Mouse (Mus musculus) lung, postnatal 14 days (tissue): Measurements from ENCODE around the gene Mrpl49.

ENCODE experiments used
- DNase-seq: peaks from one replicate; pipeline ENCODE4 v3.0.0; 2021

Gene Mrpl49

DNA sequence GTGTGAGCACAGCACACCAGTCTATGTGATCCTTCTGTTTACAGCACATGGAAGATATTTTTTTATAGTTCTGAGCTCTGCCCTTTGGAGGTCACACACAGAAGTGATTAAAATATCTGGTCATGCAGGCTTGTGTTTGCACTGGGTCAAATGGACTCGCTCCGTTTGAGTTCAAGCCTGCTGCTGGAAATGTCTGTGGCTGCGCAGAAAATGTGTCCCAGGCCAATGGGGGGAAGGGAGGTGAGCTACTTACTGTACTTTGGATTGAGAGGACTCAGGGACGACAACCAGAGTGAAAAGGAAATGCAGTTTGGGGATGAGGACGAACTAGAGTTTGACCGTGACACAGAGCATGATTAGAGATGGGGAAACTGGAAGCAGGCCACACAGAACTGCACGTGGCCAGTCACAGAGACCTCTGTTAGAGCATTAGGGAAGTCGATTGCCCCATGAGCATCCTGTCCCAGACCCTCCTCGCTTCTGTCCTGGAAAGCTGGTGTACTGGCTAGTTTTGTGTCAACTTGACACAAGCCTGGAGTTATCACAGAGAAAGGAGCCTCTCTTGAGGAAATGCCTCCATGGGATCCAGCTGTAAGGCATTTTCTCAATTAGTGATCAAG lies 21.5 kb downstream of the Mrpl49 start:
- no peak for DNase-seq

DNA sequence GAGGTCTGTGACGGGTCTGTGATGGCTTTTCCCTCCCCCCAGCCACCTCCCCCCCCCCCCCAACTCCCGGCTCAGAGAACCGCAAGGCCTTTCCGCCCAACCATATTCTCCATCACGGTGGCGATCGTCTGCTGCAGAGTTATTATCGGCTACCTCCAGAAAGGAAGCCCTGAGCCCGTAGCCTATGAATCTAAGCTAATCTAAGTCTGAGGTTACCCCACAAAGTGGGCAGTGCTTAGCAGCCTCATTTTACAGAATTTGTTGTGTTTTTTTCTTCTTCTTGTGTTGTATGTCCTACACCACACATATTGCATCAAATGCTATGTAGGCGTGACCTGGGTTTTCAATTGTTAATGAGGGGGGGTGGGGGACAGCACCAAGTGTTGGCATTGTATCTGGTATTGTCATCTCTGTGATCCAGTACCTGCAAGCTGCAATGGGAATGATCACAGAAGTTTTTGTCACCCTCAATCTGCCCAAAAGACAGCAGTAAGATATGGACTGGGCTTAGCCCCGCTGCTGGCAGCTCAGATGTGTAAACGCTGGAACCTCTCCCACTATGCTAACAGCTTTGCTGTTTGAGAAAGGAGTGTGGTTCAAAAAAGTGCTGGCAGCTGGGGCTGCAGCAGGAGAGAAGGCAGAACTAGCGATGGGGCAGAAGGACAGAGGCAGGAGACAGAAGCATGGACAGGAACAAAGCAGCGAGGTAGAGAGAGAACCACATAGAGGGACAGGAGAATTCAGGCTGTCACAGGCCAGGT lies 26.9 kb downstream of the Mrpl49 start:
- no peak for DNase-seq

DNA sequence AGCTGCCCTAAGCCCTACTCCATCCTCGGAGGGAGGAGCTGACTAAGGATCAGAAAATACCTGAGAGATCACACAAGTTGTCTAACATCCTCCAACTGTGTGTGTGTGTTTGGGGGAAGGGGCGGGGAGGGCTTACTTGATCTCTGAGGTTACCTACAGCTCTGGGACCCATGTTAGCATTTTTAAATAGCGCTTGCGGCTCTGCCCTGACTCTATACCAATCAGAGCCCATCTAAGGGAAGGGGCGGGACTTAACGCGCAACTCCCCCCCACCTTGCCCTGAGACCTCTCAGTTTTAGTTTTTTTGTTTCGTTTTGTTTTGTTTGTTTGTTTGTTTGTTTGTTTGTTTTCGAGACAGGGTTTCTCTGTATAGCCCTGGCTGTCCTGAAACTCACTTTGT lies 28.2 kb downstream of the Mrpl49 start:
- no peak for DNase-seq

DNA sequence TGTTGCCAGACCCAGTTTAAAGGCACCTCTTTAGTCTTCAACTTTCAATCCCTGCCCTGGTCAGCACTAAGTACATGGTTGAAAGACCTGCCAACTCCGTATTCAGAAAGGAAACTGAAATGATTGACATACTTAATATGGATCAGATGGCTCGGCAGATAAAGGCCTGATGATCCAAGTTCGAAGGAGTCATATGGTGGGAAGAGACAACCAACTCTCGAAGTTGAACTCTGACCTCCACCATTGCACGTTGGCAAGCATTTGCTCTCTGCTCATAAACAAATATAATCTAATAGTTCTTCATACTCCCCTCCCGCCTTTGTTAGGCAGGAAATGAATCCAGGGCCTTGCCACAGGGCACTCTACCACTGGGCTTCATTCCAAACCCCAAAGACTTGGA lies 28.6 kb downstream of the Mrpl49 start:
- peak; percentile 23 for DNase-seq

DNA sequence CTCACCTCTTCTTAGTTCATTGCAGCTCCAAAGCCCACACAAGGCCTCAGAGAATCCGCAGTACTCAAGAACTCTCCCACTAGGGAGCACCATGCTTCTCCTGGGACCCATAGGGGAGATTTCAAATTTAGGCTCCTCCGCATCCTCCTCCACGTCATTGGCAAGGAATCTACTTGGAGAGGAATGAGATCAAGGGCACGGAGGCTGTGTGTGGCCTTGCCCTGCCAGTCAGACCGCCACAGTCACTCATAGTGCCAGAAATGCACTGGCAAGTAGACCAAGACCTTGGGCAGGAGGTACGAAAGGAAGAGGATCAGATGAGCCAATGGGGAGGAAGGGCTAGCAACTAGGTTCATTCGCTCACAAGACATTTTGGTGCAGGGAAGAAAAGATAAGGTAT lies 33.7 kb downstream of the Mrpl49 start:
- no peak for DNase-seq

DNA sequence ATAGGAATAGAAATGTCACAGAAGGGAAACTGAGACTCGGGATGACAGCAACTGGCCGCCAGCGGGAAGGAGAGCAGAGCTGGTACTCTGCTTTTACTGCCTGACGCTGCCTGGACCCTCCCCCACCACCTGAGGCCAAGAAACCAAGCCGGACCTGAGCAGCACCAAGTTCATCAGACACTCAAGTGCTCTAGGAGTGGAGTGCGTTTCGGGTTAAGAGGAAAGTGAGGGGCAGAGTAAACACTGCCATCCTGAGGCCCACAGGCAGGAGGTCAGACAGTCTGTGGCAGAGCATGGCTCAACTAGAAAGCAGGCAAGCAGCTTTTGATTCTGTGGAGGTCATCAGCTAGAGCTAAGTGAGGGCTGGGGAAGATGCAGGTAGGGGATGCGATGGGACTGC lies 34.5 kb downstream of the Mrpl49 start:
- no peak for DNase-seq

DNA sequence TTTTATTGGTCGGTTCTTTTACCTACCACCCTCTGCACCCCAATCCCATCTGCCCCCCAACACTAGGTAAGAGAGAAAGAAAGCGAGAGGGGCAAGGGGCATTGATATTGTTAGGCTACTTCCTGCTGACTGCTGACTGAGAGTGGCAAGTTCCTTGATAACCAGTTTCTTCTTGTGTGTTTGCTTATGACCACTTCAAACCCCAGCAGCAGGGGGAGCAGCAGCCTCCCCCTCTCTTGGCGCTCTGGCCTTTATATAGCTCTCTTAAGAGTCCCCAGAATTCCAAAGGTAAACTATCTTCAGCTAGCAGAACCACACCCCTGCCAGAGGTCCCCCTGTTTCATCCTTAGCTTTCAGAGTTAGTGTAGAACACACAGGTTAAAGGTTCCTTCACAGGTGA lies 37.3 kb downstream of the Mrpl49 start:
- no peak for DNase-seq

DNA sequence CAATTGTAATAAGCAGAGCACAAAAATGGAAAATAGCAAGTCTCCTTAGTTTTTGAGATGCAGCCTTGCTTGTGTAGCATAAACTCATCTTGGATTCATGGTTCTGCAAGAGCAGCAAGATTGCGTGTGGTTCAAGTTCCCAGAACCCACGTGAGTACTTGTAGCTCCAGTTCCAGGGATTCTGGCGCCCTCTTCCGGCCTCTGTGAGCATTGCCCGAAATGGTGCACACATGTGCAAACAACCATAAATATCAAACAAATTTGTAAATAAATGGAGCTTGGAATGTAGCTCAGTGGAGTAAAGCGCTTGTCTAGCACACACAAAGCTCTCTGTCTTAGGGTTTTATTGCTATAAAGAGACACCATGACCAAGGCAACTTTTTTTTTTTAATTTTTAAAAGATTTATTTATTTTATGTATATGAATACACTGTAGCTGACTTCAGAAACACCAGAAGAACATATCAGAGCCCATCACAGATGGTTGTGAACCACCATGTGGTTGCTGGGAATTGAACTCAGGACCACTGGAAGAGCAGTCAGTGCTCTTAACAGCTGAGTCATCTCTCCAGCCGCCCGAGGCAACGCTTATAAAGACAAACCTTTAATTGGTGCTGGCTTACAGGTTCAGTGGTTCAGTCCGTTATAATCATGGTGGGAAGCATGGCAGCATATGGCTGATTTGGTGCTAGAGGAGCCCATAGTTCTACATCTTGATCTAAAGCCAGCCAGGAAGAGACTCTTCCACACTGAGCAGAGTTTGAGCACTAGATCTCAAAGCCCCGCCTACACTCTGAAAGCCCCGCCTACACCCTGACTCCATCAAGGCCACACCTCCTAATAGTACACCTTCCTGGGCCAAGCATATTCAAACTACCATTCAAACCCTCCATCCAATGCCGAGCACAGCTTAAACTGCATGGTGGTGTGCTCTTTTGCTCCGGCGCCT lies 39.2 kb downstream of the Mrpl49 start:
- peak; percentile 94 for DNase-seq

DNA sequence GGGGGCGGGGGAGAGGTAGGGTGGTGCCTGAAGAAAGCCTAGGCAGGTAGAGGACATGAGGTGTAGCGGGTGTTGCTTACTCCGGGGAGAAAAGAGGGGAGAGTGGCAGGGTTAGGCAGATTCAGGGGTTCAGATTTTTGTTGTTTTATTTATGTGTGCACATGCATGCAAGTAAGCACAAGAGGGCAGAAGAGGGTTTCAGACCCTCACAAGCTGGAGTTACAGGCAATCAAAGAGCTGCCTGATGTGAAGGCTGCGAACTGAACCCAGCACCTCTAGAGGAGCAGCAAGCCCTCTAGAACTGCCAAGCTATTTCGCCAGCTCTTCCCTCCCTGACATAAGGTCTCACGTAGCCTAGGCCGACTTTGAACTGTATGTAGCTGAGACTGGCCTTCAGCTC lies 41.1 kb downstream of the Mrpl49 start:
- DNase-seq: no peak

DNA sequence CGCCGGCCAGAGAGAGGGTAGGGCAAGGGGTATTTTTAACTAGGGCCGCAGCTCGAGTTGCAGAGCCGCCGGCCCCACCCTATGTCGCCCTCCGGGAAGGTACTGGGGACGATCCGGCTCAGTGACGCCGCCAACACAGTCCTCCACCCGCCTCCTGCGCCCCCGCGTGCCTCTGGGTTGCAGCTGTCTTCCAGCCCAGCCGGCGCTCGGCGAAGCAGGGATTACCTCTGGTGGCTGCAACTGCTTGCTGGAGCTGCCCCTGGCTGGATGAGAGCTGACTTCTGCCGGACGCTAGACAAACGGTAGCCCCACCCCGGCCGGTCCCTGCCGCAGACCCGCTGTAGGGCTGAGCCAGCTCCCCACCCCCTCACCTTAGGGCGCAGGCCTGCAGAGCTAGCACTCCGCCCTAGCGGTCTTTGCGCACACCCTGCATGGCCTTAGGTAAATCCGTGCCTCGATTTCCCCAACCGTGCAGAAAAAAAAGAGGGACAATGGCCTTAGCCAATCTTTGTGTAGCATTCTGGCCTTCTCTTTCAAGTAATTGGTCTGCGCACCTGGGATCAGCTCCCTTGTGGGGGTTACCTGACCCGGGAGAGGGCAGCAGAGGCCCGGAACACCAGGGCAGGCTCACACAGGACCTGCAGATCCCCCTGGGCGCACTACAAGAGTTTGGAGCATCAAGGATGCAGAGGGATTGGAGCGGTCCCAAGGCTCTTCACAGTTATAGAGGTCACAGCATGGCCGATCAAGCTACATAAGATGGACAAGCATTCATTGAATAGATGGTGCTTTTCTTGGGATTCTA lies 41.9 kb downstream of the Mrpl49 start, which contains the start of gene Capn1:
Gene Capn1, minus strand, starts transcription at position 387 of the 805 bp plus-strand sequence.
- peak; percentile 77 for DNase-seq

DNA sequence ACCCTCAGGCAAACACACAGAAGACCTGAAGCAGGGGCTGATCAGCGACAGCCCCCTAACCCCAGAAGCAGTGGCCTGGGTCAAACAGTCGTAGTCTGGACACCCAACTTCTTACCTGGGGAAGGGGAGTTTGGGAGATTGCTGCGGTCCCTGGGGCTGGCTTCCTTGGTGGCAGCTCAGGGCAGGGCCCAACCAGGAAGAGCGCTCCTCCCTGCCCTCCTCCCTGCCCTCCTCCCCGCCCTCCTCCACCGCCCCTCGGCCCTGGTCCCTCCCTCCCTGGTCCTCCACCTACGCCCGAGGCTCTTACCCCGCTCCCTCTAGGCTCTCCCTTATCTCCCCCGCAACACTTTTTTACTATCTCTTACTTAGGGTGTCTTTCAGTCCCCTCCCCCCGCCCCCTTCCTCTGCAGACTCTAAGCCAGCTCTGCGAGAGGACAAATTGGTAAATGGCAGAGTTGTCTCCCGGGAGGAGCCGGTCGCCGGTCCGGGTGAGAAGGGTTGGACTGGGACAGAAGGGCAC lies 42.5 kb downstream of the Mrpl49 start:
- peak; percentile 60 for DNase-seq

DNA sequence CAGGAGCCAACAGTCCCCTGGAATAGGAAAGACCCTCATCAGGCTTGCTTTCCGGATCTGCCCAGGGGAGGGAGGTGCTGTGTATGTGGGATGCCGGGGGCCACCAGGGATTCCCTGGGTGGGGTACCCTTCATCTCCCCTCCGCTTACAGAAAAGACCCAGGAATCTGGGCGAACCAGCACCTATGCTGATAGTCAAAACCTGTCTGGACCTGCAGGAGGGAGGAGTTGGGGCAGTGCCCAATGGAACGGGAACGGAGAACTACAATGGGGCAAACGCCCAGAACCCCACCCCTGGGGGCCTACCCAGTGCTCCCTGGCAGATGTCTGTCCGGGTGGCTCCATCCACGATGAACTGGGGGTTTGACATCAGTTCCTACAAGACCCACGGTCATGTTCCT lies 43.9 kb downstream of the Mrpl49 start:
- no peak for DNase-seq

DNA sequence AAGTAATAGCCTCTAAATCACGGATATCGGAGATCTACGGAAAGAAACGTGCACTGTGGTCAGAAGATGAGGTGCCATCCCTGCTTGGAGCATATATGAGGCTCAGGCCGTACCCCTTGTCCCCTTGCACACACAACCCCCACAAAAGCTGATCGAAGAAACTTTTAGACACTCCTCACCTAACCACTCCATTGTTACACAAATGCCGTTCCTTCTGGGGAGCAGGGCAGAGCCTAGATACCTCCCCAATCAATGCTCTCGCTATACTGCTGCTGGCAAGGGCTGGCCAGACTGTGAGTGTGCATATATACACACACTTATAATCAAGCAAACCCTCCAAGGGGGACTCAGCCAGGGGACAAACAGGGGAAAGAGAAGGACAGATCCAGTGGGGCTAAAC lies 48.4 kb downstream of the Mrpl49 start:
- no peak for DNase-seq

DNA sequence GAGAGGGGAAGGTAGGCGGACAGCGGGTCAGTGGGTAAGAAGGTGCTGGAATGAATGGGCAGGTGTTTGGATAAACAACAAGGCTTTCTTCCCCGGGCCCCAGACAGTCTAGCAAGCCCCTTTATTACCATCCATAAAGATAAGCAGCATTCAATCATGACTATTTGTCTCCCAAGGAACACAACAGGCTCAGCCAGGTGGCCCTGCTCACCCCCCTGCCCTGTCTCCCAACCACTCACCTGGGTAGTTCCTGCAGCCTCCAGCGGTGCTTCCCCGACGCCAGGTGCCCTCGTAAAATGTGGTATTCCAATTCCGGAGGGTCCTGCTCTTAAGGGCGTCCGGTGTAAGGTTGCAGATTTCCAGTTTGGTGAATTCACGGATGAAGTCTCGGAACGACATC lies 50.6 kb downstream of the Mrpl49 start:
- no peak for DNase-seq

DNA sequence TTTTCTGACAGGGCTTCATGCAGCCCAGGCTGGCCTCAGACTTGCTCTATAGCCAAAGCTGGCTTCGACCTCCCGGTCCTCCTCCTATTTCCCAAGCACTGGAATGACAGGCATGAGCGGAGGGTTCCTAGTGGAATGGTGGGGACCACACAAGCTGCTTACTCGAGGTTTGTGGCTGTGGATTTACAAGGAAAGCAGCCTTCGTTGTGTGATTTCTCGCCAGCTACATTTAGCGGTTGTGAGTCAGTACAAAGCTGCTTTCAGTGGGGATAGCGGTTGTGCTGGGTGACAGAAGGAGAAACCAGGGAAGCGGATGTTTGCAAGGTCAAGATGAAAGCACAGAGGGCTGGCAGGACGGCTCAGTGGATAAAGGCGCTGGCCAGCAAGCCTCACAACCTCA lies 52.0 kb downstream of the Mrpl49 start:
- DNase-seq: no peak
